In the genomic region with DNA sequence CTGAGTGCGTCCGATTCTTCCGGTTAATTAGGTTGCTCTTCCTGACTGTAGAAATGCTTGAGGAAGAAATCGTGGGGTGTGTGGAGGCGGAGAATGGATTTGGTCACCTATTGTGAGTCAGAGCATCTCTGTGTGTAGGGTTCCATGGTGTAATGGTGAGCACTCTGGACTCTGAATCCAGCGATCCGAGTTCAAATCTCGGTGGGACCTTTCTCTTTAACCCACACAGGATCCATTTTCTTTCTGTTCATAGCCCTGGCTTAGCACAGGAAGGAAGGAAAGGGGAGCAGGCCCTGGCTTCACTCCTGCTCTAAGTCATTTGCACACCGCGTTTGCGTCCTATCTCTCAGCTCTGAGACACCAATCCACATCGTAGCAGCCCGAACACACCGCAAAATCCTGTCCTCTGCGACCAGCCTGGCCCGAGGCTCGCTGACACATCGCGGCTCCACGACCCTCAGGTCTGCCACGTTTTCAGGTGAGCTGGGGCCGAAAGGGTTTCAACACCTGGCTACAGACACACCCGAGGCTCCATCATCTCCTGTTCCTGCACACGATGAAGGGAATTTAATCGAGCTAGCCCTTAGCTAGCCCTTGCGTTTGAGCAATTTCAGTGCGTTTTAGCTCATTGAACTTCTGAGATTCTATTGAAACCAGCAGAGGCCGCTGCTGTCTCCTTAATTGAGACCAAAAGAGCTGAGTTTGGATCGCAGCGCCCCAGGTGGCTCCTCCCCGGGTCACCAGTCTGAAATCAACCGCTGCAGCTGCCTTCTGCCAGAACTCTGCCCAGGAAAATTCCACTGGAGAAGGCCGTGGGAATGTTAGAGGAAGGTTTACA, we compare ENCODE assay signal across 8 mouse cellular contexts. TPM values are rescaled to one million over a fixed set of nuclear protein-coding genes. Genes with fewer than 3 reads are reported as not detected.
DNase-seq lines count a peak whose midpoint lies in the region; ATAC-seq and TF ChIP-seq lines count a peak whose summit lies in the region.

No protein-coding gene starts in this region.

- H3K36me3 ChIP-seq in forebrain, postnatal 0 days (ENCODE audit: insufficient read depth), result no peaks in the 10 kb centered on the region
- H3K36me3 ChIP-seq in hindbrain, embryonic 14.5 days (replicated peaks; ENCODE audit: control insufficient read depth, insufficient read depth), result no peaks in the 10 kb centered on the region

- peak overlapping the region; percentile 44 for H3K4me3 ChIP-seq in forebrain, postnatal 0 days (ENCODE audit: low read depth, low read length)
- H3K4me3 ChIP-seq in hindbrain, embryonic 14.5 days (replicated peaks; ENCODE audit: low read length), result peak overlapping the region; percentile 32

- no peaks in the 10 kb centered on the region for H3K9me3 ChIP-seq in forebrain, postnatal 0 days (ENCODE audit: low read length)
- H3K9me3 ChIP-seq in hindbrain, embryonic 14.5 days (ENCODE audit: control insufficient read depth, low read length), result no peaks in the 10 kb centered on the region

- peak overlapping the region; percentile 60 for H3K4me2 ChIP-seq in forebrain, postnatal 0 days (ENCODE audit: low read depth)
- peak overlapping the region; percentile 74 for H3K4me2 ChIP-seq in hindbrain, embryonic 14.5 days (replicated peaks)

- peak; percentile 59 for ATAC-seq in forebrain, postnatal 0 days
- ATAC-seq in hindbrain, embryonic 14.5 days (ENCODE audit: low FRiP score), result peak; percentile 40; the same call in 1 of the 2 replicates

- H3K4me1 ChIP-seq in forebrain, postnatal 0 days (ENCODE audit: insufficient read depth), result no peaks in the 10 kb centered on the region
- peaks cover 18% of the 10 kb centered on the region for H3K4me1 ChIP-seq in hindbrain, embryonic 14.5 days (replicated peaks; ENCODE audit: control insufficient read depth, insufficient read depth, low read length)

- WGBS in forebrain, postnatal 0 days, result under 1% methylated on average over 33 of the region's 33 CpGs
- WGBS in hindbrain, embryonic 14.5 days, result 1% methylated on average over 33 of the region's 33 CpGs

- no peaks in the 10 kb centered on the region for H3K27me3 ChIP-seq in forebrain, postnatal 0 days (ENCODE audit: insufficient read depth, low read length)
- peaks cover 17% of the 10 kb centered on the region for H3K27me3 ChIP-seq in hindbrain, embryonic 14.5 days (ENCODE audit: control insufficient read depth, insufficient read depth, low read length)

- peak overlapping the region; percentile 55 for H3K9ac ChIP-seq in forebrain, postnatal 0 days
- H3K9ac ChIP-seq in hindbrain, embryonic 14.5 days, result peak overlapping the region; percentile 53

- no peak overlapping the region for H3K27ac ChIP-seq in forebrain, postnatal 0 days (ENCODE audit: low read depth, low read length)
- no peak overlapping the region for H3K27ac ChIP-seq in hindbrain, embryonic 14.5 days

- TF ChIP-seq CTCF in forebrain, postnatal 0 days (IDR thresholded peaks at IDR 0.05; ENCODE audit: low read depth), result peak; percentile 75

- peak; percentile 77 for DNase-seq in NIH3T3 (ENCODE audit: low read depth)
- peak; percentile 56 for DNase-seq in cerebellum, adult 8-10 months
- peak; percentile 85 for DNase-seq in forebrain, postnatal 0 days
- DNase-seq in hindbrain, embryonic 14.5 days (ENCODE audit: low spot score), result peak; percentile 74
- peak; percentile 51 to 74 for DNase-seq in layer of hippocampus, postnatal 25 days (ENCODE audit: extremely low spot score in 1 of 2, low spot score in 1 of 2)
- peak; percentile 91 for DNase-seq in lung, postnatal 36 days
- DNase-seq in retina, embryonic 14.5 days (ENCODE audit: low spot score), result peak; percentile 86
- peak; percentile 58 for DNase-seq in urinary bladder, postnatal 25 days (ENCODE audit: low spot score)

RNA-seq across cellular contexts. Expression of gene Gm17651, which starts 7.0 kb away (rescaled TPM):
- total RNA-seq in forebrain, postnatal 0 days (2014; rRNA removed), result not detected in 2 replicates
- polyA plus RNA-seq in forebrain, postnatal 0 days (2015; fragmentation: Nextera tagmentation; extraction: Ambion mirVana), result not detected in 2 replicates
- polyA plus RNA-seq in hindbrain, embryonic 14.5 days (2014; fragmentation: Nextera tagmentation; extraction: Ambion mirVana), result not detected in 2 replicates
- not detected for total RNA-seq in layer of hippocampus, postnatal 25 days (2021)

RNA-seq across cellular contexts. Expression of gene Prkab2, which starts 23.5 kb away (rescaled TPM):
- 24.5 and 24.9 TPM in 2 replicates for total RNA-seq in forebrain, postnatal 0 days (2014; rRNA removed)
- 12.7 and 18.1 TPM in 2 replicates for polyA plus RNA-seq in forebrain, postnatal 0 days (2015; fragmentation: Nextera tagmentation; extraction: Ambion mirVana)
- 12.3 and 13.8 TPM in 2 replicates for polyA plus RNA-seq in hindbrain, embryonic 14.5 days (2014; fragmentation: Nextera tagmentation; extraction: Ambion mirVana)
- 10 to 100 TPM; 31.1 to 35.3 TPM for total RNA-seq in layer of hippocampus, postnatal 25 days (2021)

RNA-seq across cellular contexts. Expression of gene Fmo5, which starts 52.9 kb away (rescaled TPM):
- total RNA-seq in forebrain, postnatal 0 days (2014; rRNA removed), result 0.54 and 0.76 TPM in 2 replicates
- polyA plus RNA-seq in forebrain, postnatal 0 days (2015; fragmentation: Nextera tagmentation; extraction: Ambion mirVana), result 0.97 and 1.2 TPM in 2 replicates
- 0.61 and 1.0 TPM in 2 replicates for polyA plus RNA-seq in hindbrain, embryonic 14.5 days (2014; fragmentation: Nextera tagmentation; extraction: Ambion mirVana)
- total RNA-seq in layer of hippocampus, postnatal 25 days (2021), result 1 to 10 TPM; 3.7 to 4.4 TPM
